Mouse (Mus musculus): ENCODE data around the gene Kctd2. TPM values are rescaled to one million over a fixed set of nuclear protein-coding genes. Genes with fewer than 3 reads are reported as not detected.

Gene Kctd2
- polyA plus RNA-seq, 1 experiment from 2014 or later: 18.9 TPM

GRCm38 (mm10) chr11:115456182-115456581, 36.3 kb downstream of the Kctd2 start:
- no peak overlapping the region for H3K4me3 ChIP-seq (replicated peaks; ENCODE audit: low read length)
- no peak overlapping the region for H3K4me2 ChIP-seq (ENCODE audit: low read length)
- 93% methylated on average over 5 of the region's 5 CpGs for WGBS
- H3K36me3 ChIP-seq (ENCODE audit: control insufficient read depth, insufficient read depth): no peaks in the 10 kb centered on the region
- no peaks in the 10 kb centered on the region for H3K4me1 ChIP-seq (replicated peaks; ENCODE audit: control insufficient read depth, insufficient read depth, low read length)
- no peaks in the 10 kb centered on the region for H3K27me3 ChIP-seq (replicated peaks; ENCODE audit: control insufficient read depth, insufficient read depth, low read length)
- no peak overlapping the region for H3K9ac ChIP-seq (replicated peaks; ENCODE audit: low read depth, low read length)
- no peak for ATAC-seq
- 0 out of 2 replicates have a peak, but pooled peaks cover 2% of the 10 kb centered on the region for H3K9me3 ChIP-seq (ENCODE audit: control insufficient read depth, low read length)
- no peak overlapping the region for H3K27ac ChIP-seq (ENCODE audit: low read length)

- WGBS: 47% methylated on average over 6 of the region's 6 CpGs
- Histone ChIP-seq H3K4me1 (replicated peaks; ENCODE audit: control insufficient read depth, insufficient read depth, low read length) (no peaks in the 10 kb centered on the region), H3K4me3 (replicated peaks; ENCODE audit: low read length) (no peak overlapping the region), H3K27me3 (replicated peaks; ENCODE audit: control insufficient read depth, insufficient read depth, low read length) (no peaks in the 10 kb centered on the region), H3K27ac (ENCODE audit: low read length) (no peak overlapping the region), H3K4me2 (ENCODE audit: low read length) (no peak overlapping the region), H3K36me3 (ENCODE audit: control insufficient read depth, insufficient read depth) (no peaks in the 10 kb centered on the region), H3K9me3 (ENCODE audit: control insufficient read depth, low read length) (0 out of 2 replicates have a peak, but pooled peaks cover 2% of the 10 kb centered on the region), H3K9ac (replicated peaks; ENCODE audit: low read depth, low read length) (no peak overlapping the region)
- ATAC-seq: no peak
Measured at GRCm38 (mm10) chr11:115457405-115457804, 37.5 kb downstream of the Kctd2 start.

- ATAC-seq: no peak
- no peaks in the 10 kb centered on the region for H3K4me1 ChIP-seq (replicated peaks; ENCODE audit: control insufficient read depth, insufficient read depth, low read length)
- no peak overlapping the region for H3K4me3 ChIP-seq (replicated peaks; ENCODE audit: low read length)
- no peaks in the 10 kb centered on the region for H3K27me3 ChIP-seq (replicated peaks; ENCODE audit: control insufficient read depth, insufficient read depth, low read length)
- no peak overlapping the region for H3K9ac ChIP-seq (replicated peaks; ENCODE audit: low read depth, low read length)
- H3K36me3 ChIP-seq (ENCODE audit: control insufficient read depth, insufficient read depth): no peaks in the 10 kb centered on the region
- H3K27ac ChIP-seq (ENCODE audit: low read length): no peak overlapping the region
- H3K9me3 ChIP-seq (ENCODE audit: control insufficient read depth, low read length): no peaks in the 10 kb centered on the region
- WGBS: 19% methylated on average over 8 of the region's 8 CpGs
- H3K4me2 ChIP-seq (ENCODE audit: low read length): no peak overlapping the region
Measured at GRCm38 (mm10) chr11:115460976-115461375, 41.0 kb downstream of the Kctd2 start.

- H3K36me3 ChIP-seq (ENCODE audit: control insufficient read depth, insufficient read depth): no peaks in the 10 kb centered on the region
- no peak overlapping the region for H3K27ac ChIP-seq (ENCODE audit: low read length)
- H3K9me3 ChIP-seq (ENCODE audit: control insufficient read depth, low read length): no peaks in the 10 kb centered on the region
- H3K27me3 ChIP-seq (replicated peaks; ENCODE audit: control insufficient read depth, insufficient read depth, low read length): no peaks in the 10 kb centered on the region
- no peaks in the 10 kb centered on the region for H3K4me1 ChIP-seq (replicated peaks; ENCODE audit: control insufficient read depth, insufficient read depth, low read length)
- 67% methylated on average over 5 of the region's 5 CpGs for WGBS
- no peak overlapping the region for H3K4me2 ChIP-seq (ENCODE audit: low read length)
- H3K9ac ChIP-seq (replicated peaks; ENCODE audit: low read depth, low read length): no peak overlapping the region
- H3K4me3 ChIP-seq (replicated peaks; ENCODE audit: low read length): no peak overlapping the region
- ATAC-seq: no peak
Measured at GRCm38 (mm10) chr11:115461846-115462242, 41.9 kb downstream of the Kctd2 start.

GRCm38 (mm10) chr11:115462243-115462891, 42.4 kb downstream of the Kctd2 start, which contains the start of gene Slc16a5:
TSS of gene Slc16a5 (plus strand) at chr11:115462474.
- Histone ChIP-seq H3K36me3 (ENCODE audit: control insufficient read depth, insufficient read depth) (no peaks in the 10 kb centered on the region), H3K4me2 (ENCODE audit: low read length) (no peak within 1 kb of the TSS), H3K27ac (ENCODE audit: low read length) (no peak within 1 kb of the TSS), H3K9ac (replicated peaks; ENCODE audit: low read depth, low read length) (no peak within 1 kb of the TSS), H3K9me3 (ENCODE audit: control insufficient read depth, low read length) (no peaks in the 10 kb centered on the region), H3K4me3 (replicated peaks; ENCODE audit: low read length) (no peak within 1 kb of the TSS), H3K4me1 (replicated peaks; ENCODE audit: control insufficient read depth, insufficient read depth, low read length) (no peaks in the 10 kb centered on the region), H3K27me3 (replicated peaks; ENCODE audit: control insufficient read depth, insufficient read depth, low read length) (no peaks in the 10 kb centered on the region)
- ATAC-seq: no peak
- 69% methylated on average over 16 of the region's 16 CpGs for WGBS

GRCm38 (mm10) chr11:115463397-115463796, 43.5 kb downstream of the Kctd2 start:
- WGBS: 78% methylated on average over 11 of the region's 11 CpGs
- H3K4me3 ChIP-seq (replicated peaks; ENCODE audit: low read length): no peak overlapping the region
- no peak overlapping the region for H3K27ac ChIP-seq (ENCODE audit: low read length)
- H3K27me3 ChIP-seq (replicated peaks; ENCODE audit: control insufficient read depth, insufficient read depth, low read length): no peaks in the 10 kb centered on the region
- no peak for ATAC-seq
- H3K36me3 ChIP-seq (ENCODE audit: control insufficient read depth, insufficient read depth): no peaks in the 10 kb centered on the region
- H3K4me1 ChIP-seq (replicated peaks; ENCODE audit: control insufficient read depth, insufficient read depth, low read length): no peaks in the 10 kb centered on the region
- no peak overlapping the region for H3K9ac ChIP-seq (replicated peaks; ENCODE audit: low read depth, low read length)
- no peaks in the 10 kb centered on the region for H3K9me3 ChIP-seq (ENCODE audit: control insufficient read depth, low read length)
- no peak overlapping the region for H3K4me2 ChIP-seq (ENCODE audit: low read length)

- H3K27ac ChIP-seq (ENCODE audit: low read length): no peak overlapping the region
- H3K9ac ChIP-seq (replicated peaks; ENCODE audit: low read depth, low read length): no peak overlapping the region
- H3K27me3 ChIP-seq (replicated peaks; ENCODE audit: control insufficient read depth, insufficient read depth, low read length): no peaks in the 10 kb centered on the region
- ATAC-seq: no peak
- WGBS: 88% methylated on average over 8 of the region's 8 CpGs
- no peaks in the 10 kb centered on the region for H3K4me1 ChIP-seq (replicated peaks; ENCODE audit: control insufficient read depth, insufficient read depth, low read length)
- H3K4me2 ChIP-seq (ENCODE audit: low read length): no peak overlapping the region
- H3K9me3 ChIP-seq (ENCODE audit: control insufficient read depth, low read length): no peaks in the 10 kb centered on the region
- no peaks in the 10 kb centered on the region for H3K36me3 ChIP-seq (ENCODE audit: control insufficient read depth, insufficient read depth)
- H3K4me3 ChIP-seq (replicated peaks; ENCODE audit: low read length): no peak overlapping the region
Measured at GRCm38 (mm10) chr11:115464851-115465250, 44.9 kb downstream of the Kctd2 start.

GRCm38 (mm10) chr11:115467217-115467618, 47.3 kb downstream of the Kctd2 start:
- H3K27me3 ChIP-seq (replicated peaks; ENCODE audit: control insufficient read depth, insufficient read depth, low read length): no peaks in the 10 kb centered on the region
- 73% methylated on average over 4 of the region's 4 CpGs for WGBS
- H3K4me3 ChIP-seq (replicated peaks; ENCODE audit: low read length): no peak overlapping the region
- H3K4me2 ChIP-seq (ENCODE audit: low read length): no peak overlapping the region
- no peaks in the 10 kb centered on the region for H3K4me1 ChIP-seq (replicated peaks; ENCODE audit: control insufficient read depth, insufficient read depth, low read length)
- no peak overlapping the region for H3K9ac ChIP-seq (replicated peaks; ENCODE audit: low read depth, low read length)
- H3K9me3 ChIP-seq (ENCODE audit: control insufficient read depth, low read length): no peaks in the 10 kb centered on the region
- no peak for ATAC-seq
- no peaks in the 10 kb centered on the region for H3K36me3 ChIP-seq (ENCODE audit: control insufficient read depth, insufficient read depth)
- no peak overlapping the region for H3K27ac ChIP-seq (ENCODE audit: low read length)

- H3K27me3 ChIP-seq (replicated peaks; ENCODE audit: control insufficient read depth, insufficient read depth, low read length): no peaks in the 10 kb centered on the region
- no peak overlapping the region for H3K4me3 ChIP-seq (replicated peaks; ENCODE audit: low read length)
- no peak overlapping the region for H3K9ac ChIP-seq (replicated peaks; ENCODE audit: low read depth, low read length)
- 85% methylated on average over 7 of the region's 7 CpGs for WGBS
- ATAC-seq: no peak
- H3K36me3 ChIP-seq (ENCODE audit: control insufficient read depth, insufficient read depth): no peaks in the 10 kb centered on the region
- H3K4me1 ChIP-seq (replicated peaks; ENCODE audit: control insufficient read depth, insufficient read depth, low read length): peaks cover 25% of the 10 kb centered on the region
- no peaks in the 10 kb centered on the region for H3K9me3 ChIP-seq (ENCODE audit: control insufficient read depth, low read length)
- H3K4me2 ChIP-seq (ENCODE audit: low read length): no peak overlapping the region
- H3K27ac ChIP-seq (ENCODE audit: low read length): no peak overlapping the region
Measured at GRCm38 (mm10) chr11:115472183-115472582, 52.3 kb downstream of the Kctd2 start.
